8 mouse cellular contexts compared by ENCODE assay signal in the genomic region with DNA sequence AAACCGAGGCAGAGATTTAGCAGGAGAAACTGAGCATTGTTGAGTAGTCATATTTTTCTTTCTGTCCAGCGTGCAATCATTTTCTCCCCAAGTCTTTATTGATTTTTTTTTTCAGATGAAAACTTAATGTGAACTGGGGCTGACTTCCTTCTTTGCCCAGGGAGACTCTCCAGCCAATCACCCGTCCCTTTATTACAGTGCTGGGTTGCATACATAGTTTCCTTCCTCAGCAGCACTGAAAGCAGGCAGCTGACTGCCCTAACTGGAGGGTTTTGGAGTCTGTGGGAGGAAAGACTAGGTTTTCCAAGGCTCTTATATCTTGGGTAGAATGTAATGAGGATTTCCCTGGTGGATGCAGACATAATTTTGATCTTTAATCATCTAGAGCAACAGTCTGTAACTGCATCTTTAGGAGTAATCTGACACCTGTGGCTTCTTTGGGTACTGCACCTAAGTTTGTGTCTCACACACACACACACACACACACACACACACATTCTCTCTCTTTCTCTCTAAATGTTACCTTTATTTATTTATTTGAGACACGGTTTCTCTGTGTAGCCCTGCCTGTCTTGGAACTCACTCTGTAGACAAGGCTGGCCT. TPM values are rescaled to one million over a fixed set of nuclear protein-coding genes. Genes with fewer than 3 reads are reported as not detected.
DNase-seq lines count a peak whose midpoint lies in the region; ATAC-seq and TF ChIP-seq lines count a peak whose summit lies in the region.

No protein-coding gene starts in this region.

- H3K4me1 ChIP-seq in forebrain, embryonic 11.5 days (replicated peaks; ENCODE audit: control insufficient read depth, insufficient read depth, low read length), result no peaks in the 10 kb centered on the region; the same call in 1 of the 2 replicates
- H3K4me1 ChIP-seq in liver, embryonic 13.5 days (replicated peaks), result peaks cover 55% of the 10 kb centered on the region
- H3K4me1 ChIP-seq in small intestine, adult 2 months (ENCODE audit: control insufficient read depth, insufficient read depth, insufficient read length, low read length), result peaks cover 3% of the 10 kb centered on the region; the same call in 1 of the 2 replicates

- H3K4me2 ChIP-seq in forebrain, embryonic 11.5 days (ENCODE audit: low read depth, low read length, severe bottlenecking), result peak overlapping the region; percentile 59
- peak overlapping the region; percentile 77 for H3K4me2 ChIP-seq in liver, embryonic 13.5 days

- peak overlapping the region; percentile 92 for H3K4me3 ChIP-seq in forebrain, embryonic 11.5 days (ENCODE audit: low read depth, low read length)
- H3K4me3 ChIP-seq in liver, embryonic 13.5 days (replicated peaks), result peak overlapping the region; percentile 75
- H3K4me3 ChIP-seq in small intestine, adult 2 months (ENCODE audit: low read depth, low read length), result peak overlapping the region; percentile 96; the same call in 1 of the 2 replicates

- H3K9me3 ChIP-seq in forebrain, embryonic 11.5 days (ENCODE audit: control insufficient read depth, low read length), result no peaks in the 10 kb centered on the region
- no peaks in the 10 kb centered on the region for H3K9me3 ChIP-seq in liver, embryonic 13.5 days (replicated peaks)

- intact Hi-C loops in left cerebral cortex, postnatal 10 days (cut with DNase I), result no loop called here

- H3K9ac ChIP-seq in forebrain, embryonic 11.5 days (ENCODE audit: low read length), result peak overlapping the region; percentile 96; the same call in 1 of the 2 replicates
- H3K9ac ChIP-seq in liver, embryonic 13.5 days, result peak overlapping the region; percentile 92

- no peak overlapping the region for H3K27ac ChIP-seq in forebrain, embryonic 11.5 days (ENCODE audit: low read depth, low read length)
- H3K27ac ChIP-seq in liver, embryonic 13.5 days, result no peak overlapping the region
- H3K27ac ChIP-seq in small intestine, adult 2 months (ENCODE audit: insufficient read depth, low read depth, low read length), result peak overlapping the region; percentile 45

- TF ChIP-seq CTCF in small intestine, adult 2 months (IDR thresholded peaks at IDR 0.05; ENCODE audit: extremely low read depth, insufficient read length, insufficient replicate concordance, low read depth, low read length), result no peak

- 90% methylated on average over 4 of the region's 4 CpGs for WGBS in forebrain, embryonic 11.5 days
- WGBS in liver, embryonic 13.5 days (ENCODE audit: insufficient replicate concordance), result 70% methylated on average over 4 of the region's 4 CpGs
- 71% methylated on average over 4 of the region's 4 CpGs for WGBS in small intestine, adult 2 months

- no peak for ATAC-seq in forebrain, embryonic 11.5 days (replicated peaks; ENCODE audit: low FRiP score)
- ATAC-seq in liver, embryonic 13.5 days (ENCODE audit: low read depth), result no peak

- no peak for TF ChIP-seq POLR2A in small intestine, adult 2 months (IDR thresholded peaks at IDR 0.05; ENCODE audit: low read depth, low read length)

- no peaks in the 10 kb centered on the region for H3K27me3 ChIP-seq in forebrain, embryonic 11.5 days (ENCODE audit: control insufficient read depth, insufficient read depth, low read length)
- no peaks in the 10 kb centered on the region for H3K27me3 ChIP-seq in liver, embryonic 13.5 days
- H3K27me3 ChIP-seq in small intestine, adult 2 months (ENCODE audit: control insufficient read depth, insufficient read depth, low read length), result no peaks in the 10 kb centered on the region

- peak; percentile 37 for DNase-seq in embryo, embryonic 11 days
- DNase-seq in embryo, embryonic 10 days (ENCODE audit: low spot score), result no peak
- DNase-seq in 416B (ENCODE audit: low read depth), result peak; percentile 50
- DNase-seq in forebrain, embryonic 11.5 days (ENCODE audit: low spot score), result no peak
- no peak for DNase-seq in liver, embryonic 13.5 days
- no peak for DNase-seq in adrenal gland, postnatal 4 days (ENCODE audit: low spot score in 2 of 2)
- DNase-seq in left cerebral cortex, postnatal 10 days (ENCODE audit: extremely low spot score in 1 of 2, low spot score in 2 of 2), result no peak

- no peaks in the 10 kb centered on the region for H3K36me3 ChIP-seq in forebrain, embryonic 11.5 days (ENCODE audit: control insufficient read depth, insufficient read depth, low read length)
- H3K36me3 ChIP-seq in liver, embryonic 13.5 days, result peaks cover 6% of the 10 kb centered on the region; the same call in 1 of the 2 replicates
- H3K36me3 ChIP-seq in small intestine, adult 2 months (ENCODE audit: control insufficient read depth, insufficient read depth, low read length), result no peaks in the 10 kb centered on the region

RNA-seq across cellular contexts. Expression of a gene that starts 1.3 kb away (rescaled TPM):
- 162 and 169 TPM in 2 replicates for polyA plus RNA-seq in forebrain, embryonic 11.5 days (2014; fragmentation: Nextera tagmentation; extraction: Ambion mirVana)
- polyA plus RNA-seq in liver, embryonic 13.5 days (2015; fragmentation: Nextera tagmentation; extraction: Ambion mirVana), result 53.6 and 69.1 TPM in 2 replicates
- polyA plus RNA-seq in small intestine, adult 2 months (2012; rRNA removed), result 69.8 and 80.0 TPM in 2 replicates
- total RNA-seq in adrenal gland, postnatal 4 days (2021), result 100 to 1,000 TPM; 181 to 192 TPM
- 10 to 100 TPM; 72.4 to 74.2 TPM for total RNA-seq in left cerebral cortex, postnatal 10 days (2021)

RNA-seq across cellular contexts. Expression of a gene that starts 36.8 kb away (rescaled TPM):
- 198 and 207 TPM in 2 replicates for polyA plus RNA-seq in forebrain, embryonic 11.5 days (2014; fragmentation: Nextera tagmentation; extraction: Ambion mirVana)
- 153 and 175 TPM in 2 replicates for polyA plus RNA-seq in liver, embryonic 13.5 days (2015; fragmentation: Nextera tagmentation; extraction: Ambion mirVana)
- 23.1 and 47.0 TPM in 2 replicates for polyA plus RNA-seq in small intestine, adult 2 months (2012; rRNA removed)
- 100 to 1,000 TPM; 323 to 340 TPM for total RNA-seq in adrenal gland, postnatal 4 days (2021)
- total RNA-seq in left cerebral cortex, postnatal 10 days (2021), result 100 to 1,000 TPM; 588 to 615 TPM

Comparison
In these comparisons a context has a peak if more than half of its experiments do, and no peak if none do; other contexts are left out.
1. DNase-seq: peak in embryo, embryonic 11 days (single experiment) and 416B (single experiment); none in embryo, embryonic 10 days (single experiment), forebrain, embryonic 11.5 days (single experiment), liver, embryonic 13.5 days (single experiment), adrenal gland, postnatal 4 days (0 of 2) and left cerebral cortex, postnatal 10 days (0 of 2).
2. Peak in every context shown above with its lines, with median percentiles within 50 percentile points of each other: H3K4me3 ChIP-seq.